Mouse (Mus musculus) lung, adult 2 months (tissue): ENCODE measurements around the gene Acot8. TPM values are rescaled to one million over a fixed set of nuclear protein-coding genes. Genes with fewer than 3 reads are reported as not detected.
"Not testable (repeated sequence)": the region's sequence is repeated elsewhere in the genome, so short reads cannot be mapped to it uniquely, and the experiment has no call there.

Source experiments
- DNase-seq: peaks from one replicate; pipeline ENCODE4 v3.0.0; 2022
- H3K4me1 ChIP-seq: fragments of 200-500 bp; 2 replicates; pipeline ENCODE4 v1.6.1; 2011; ENCODE audit warnings: low read length; ENCODE audit not compliant: control insufficient read depth, insufficient read depth
- H3K4me3 ChIP-seq: fragments of 200-500 bp; replicated peaks from 2 replicates; pipeline ENCODE3; 2011; ENCODE audit warnings: low read depth, mild to moderate bottlenecking, control low read depth, low read length; ENCODE audit errors: extremely low read depth
- CTCF ChIP-seq: fragments of 200-500 bp; IDR thresholded peaks from 2 replicates; pipeline ENCODE4 v1.5.1; 2011; ENCODE audit warnings: mild to moderate bottlenecking, low read length, control low read depth; ENCODE audit not compliant: insufficient read depth
- POLR2A ChIP-seq: fragments of 200-500 bp; IDR thresholded peaks from 2 replicates; pipeline ENCODE4 v1.6.1; 2011; ENCODE audit warnings: low read depth, mild to moderate bottlenecking, control low read depth, low read length, borderline replicate concordance; ENCODE audit errors: extremely low read depth
- WGBS: fragments of 180-500 bp; shearing (Covaris S2); methylation state at CpG from one replicate; pipeline ENCODE4 v1.1.7; 2018; 5-methylcytosine and 5-hydroxymethylcytosine counted together
- polyA plus RNA-seq: library from polyadenylated mRNA; depleted of rRNA; stranded (reverse); fragments of >200 nt; gene quantifications from 2 replicates; pipeline ENCODE4 v1.2.3, GENCODE M21; 2012

The Acot8 gene
- polyA plus RNA-seq, 1 experiment: 35.7 TPM

GRCm38 (mm10) chr2:164815821-164816220 is 11.1 kb upstream of the Acot8 start:
- H3K4me3 ChIP-seq: no peak overlapping the region
- 87% methylated on average over 8 of the region's 8 CpGs for WGBS
- TF ChIP-seq POLR2A: no peak
- TF ChIP-seq CTCF: no peak

GRCm38 (mm10) chr2:164815348-164815747 is 10.7 kb upstream of the Acot8 start:
- Histone ChIP-seq H3K4me3 (no peak overlapping the region), H3K4me1 (no peaks in the 10 kb centered on the region; the same call in 1 of the 2 replicates)
- DNase-seq: no peak
- no peak for TF ChIP-seq CTCF
- no peak for TF ChIP-seq POLR2A
- WGBS: 78% methylated on average over 5 of the region's 5 CpGs

More at GRCm38 (mm10) chr2:164815821-164816220, 11.1 kb upstream of the Acot8 start:
- no peaks in the 10 kb centered on the region; the same call in 1 of the 2 replicates for H3K4me1 ChIP-seq
- DNase-seq: no peak

- no peaks in the 10 kb centered on the region; the same call in 1 of the 2 replicates for H3K4me1 ChIP-seq
- no peak for DNase-seq
- WGBS: 57% methylated on average over 2 of the region's 2 CpGs
- no peak for TF ChIP-seq CTCF
- no peak for TF ChIP-seq POLR2A
- no peak overlapping the region for H3K4me3 ChIP-seq
Observed at GRCm38 (mm10) chr2:164813557-164813956, 8.9 kb upstream of the Acot8 start.

DNA sequence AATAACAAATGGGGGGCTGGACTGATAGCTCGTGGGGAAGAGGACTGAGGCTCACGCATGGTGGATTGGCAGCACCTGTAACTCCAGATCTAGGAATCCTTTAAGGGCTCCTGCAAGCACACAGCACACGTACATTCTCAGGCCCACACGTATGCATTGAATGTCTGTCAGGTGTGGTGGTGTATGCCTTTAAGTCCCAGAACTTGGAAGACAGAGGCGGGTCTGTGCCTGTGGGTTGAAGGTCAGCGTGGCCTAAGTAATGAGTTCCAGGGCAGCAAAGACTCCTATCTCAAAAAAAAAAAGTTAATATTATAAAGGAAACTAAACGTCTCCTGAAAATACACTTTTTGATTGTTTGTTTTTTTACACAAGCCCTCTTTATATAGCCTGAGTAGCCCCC is 1.9 kb upstream of the Acot8 start:
- WGBS: 76% methylated on average over 7 of the region's 7 CpGs
- Histone ChIP-seq H3K4me3 (no peak overlapping the region), H3K4me1 (peaks cover 3% of the 10 kb centered on the region; the same call in 1 of the 2 replicates)
- no peak for DNase-seq
- TF ChIP-seq CTCF (no peak), POLR2A (no peak)

- Histone ChIP-seq H3K4me1 (peaks cover 3% of the 10 kb centered on the region; the same call in 1 of the 2 replicates), H3K4me3 (peak overlapping the region; percentile 91)
- WGBS: under 1% methylated on average over 21 of the region's 21 CpGs
- DNase-seq: no peak
- TF ChIP-seq CTCF: no peak
- no peak for TF ChIP-seq POLR2A
Observed at GRCm38 (mm10) chr2:164805332-164805718, 643 bp upstream of the Acot8 start.

DNA sequence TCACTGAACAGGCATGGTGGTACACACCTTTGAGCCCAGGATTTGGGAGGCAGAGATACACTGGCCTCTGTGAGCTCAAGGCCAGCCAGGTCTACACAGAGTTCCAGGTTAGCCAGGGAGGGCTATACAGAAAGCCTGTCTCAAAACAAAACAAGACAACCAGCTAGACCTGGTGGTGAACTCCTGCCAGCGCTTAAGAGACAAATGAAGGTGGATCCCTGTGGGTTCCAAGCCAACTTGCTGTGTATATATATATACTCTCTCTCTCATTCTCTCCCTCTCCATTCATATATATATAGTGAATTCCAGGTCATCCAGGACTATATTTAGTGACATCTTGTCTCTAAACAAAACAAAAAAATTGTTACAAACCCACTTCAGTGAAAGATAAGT is 765 bp downstream of the Acot8 start:
- H3K4me3 ChIP-seq: no peak overlapping the region
- no peak for DNase-seq
- TF ChIP-seq POLR2A (no peak), CTCF (no peak)
- 50% methylated on average over 1 of the region's 1 CpGs for WGBS
- peaks cover 3% of the 10 kb centered on the region; the same call in 1 of the 2 replicates for H3K4me1 ChIP-seq

- H3K4me3 ChIP-seq: no peak overlapping the region
- no peak for DNase-seq
- TF ChIP-seq CTCF (no peak), POLR2A (no peak)
- 80% methylated on average over 16 of the region's 16 CpGs for WGBS
- H3K4me1 ChIP-seq: peaks cover 3% of the 10 kb centered on the region; the same call in 1 of the 2 replicates
Observed at GRCm38 (mm10) chr2:164803201-164803920, 1.3 kb downstream of the Acot8 start.

GRCm38 (mm10) chr2:164800252-164801004 is 4.3 kb downstream of the Acot8 start:
- no peak for DNase-seq
- WGBS: 81% methylated on average over 13 of the region's 13 CpGs
- peaks cover 3% of the 10 kb centered on the region; the same call in 1 of the 2 replicates for H3K4me1 ChIP-seq
- TF ChIP-seq POLR2A: no peak
- no peak for TF ChIP-seq CTCF
- no peak overlapping the region for H3K4me3 ChIP-seq

- DNase-seq: not testable (repeated sequence)
Observed at GRCm38 (mm10) chr2:164798554-164798953, 6.1 kb downstream of the Acot8 start.

DNA sequence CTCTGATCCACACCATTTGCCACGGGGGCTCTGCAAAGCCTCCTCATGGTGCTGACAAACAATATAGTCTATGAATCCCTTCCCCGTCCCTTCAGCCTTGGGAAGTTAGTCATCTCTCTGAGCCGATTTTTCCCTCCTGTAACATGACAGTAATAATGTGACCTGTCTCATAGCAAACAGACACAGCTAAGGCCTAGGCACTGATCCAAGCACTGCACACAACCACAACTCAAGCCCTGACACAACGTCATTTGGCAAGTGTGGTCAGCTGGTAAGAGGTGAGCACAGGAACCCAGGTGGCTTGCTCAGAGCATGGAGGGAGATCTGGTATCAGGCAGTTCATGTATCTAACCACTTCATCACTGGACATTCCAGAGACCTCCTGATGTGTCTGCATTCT is 8.8 kb downstream of the Acot8 start:
- H3K4me1 ChIP-seq: peaks cover 4% of the 10 kb centered on the region
- no peak overlapping the region for H3K4me3 ChIP-seq
- WGBS: 77% methylated on average over 4 of the region's 4 CpGs
- DNase-seq: no peak
- TF ChIP-seq CTCF (no peak), POLR2A (no peak)

More at GRCm38 (mm10) chr2:164798554-164798953, 6.1 kb downstream of the Acot8 start:
- WGBS: 64% methylated on average over 6 of the region's 6 CpGs
- H3K4me1 ChIP-seq, H3K4me3 ChIP-seq: not testable (repeated sequence)
